Mouse (Mus musculus) testis, adult 2 months (tissue): ENCODE data around the gene D6Ertd527e.

Experiments
- CTCF ChIP-seq: fragments of 200-500 bp; IDR thresholded peaks from 2 replicates; pipeline ENCODE4 v1.5.1; 2012; ENCODE audit warnings: low read depth, mild to moderate bottlenecking, inconsistent platforms, low read length, moderate library complexity; ENCODE audit not compliant: control insufficient read depth, insufficient read depth, insufficient replicate concordance
- POLR2A ChIP-seq: fragments of 200-500 bp; IDR thresholded peaks from 2 replicates; pipeline ENCODE4 v1.6.1; 2012; ENCODE audit warnings: low read depth, mild to moderate bottlenecking, inconsistent platforms, low read length, moderate library complexity; ENCODE audit not compliant: control insufficient read depth

DNA sequence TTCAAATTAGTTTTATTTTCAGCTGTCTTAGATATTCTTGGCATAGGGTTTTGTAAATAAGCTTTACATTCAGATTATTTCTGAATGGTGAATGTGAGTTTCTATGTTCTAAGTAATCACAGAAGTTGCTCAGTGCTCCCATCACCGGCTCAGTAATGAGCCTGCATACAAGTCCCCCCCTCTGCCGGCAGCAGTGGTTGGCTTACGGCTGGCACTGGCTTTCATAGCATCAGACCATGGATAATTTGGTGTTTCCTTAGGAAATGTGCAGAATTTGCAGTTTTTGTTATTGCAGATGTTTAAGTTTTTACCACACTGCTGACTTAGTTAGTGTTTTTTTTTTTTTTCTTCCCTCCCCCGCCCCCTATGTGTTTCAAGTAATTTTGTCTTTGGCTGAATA, 25.1 kb upstream of the D6Ertd527e start:
- TF ChIP-seq CTCF (no peak), POLR2A (no peak)
